ENCODE assay signal across 8 mouse cellular contexts in genomic region chr11:55023049-55023564, GRCm38 (mm10). TPM values are rescaled to one million over a fixed set of nuclear protein-coding genes. Genes with fewer than 3 reads are reported as not detected.
A peak's percentile ranks its signal among the peaks of the same experiment; 100 is the strongest.
DNase-seq lines count a peak whose midpoint lies in the region; ATAC-seq lines count a peak whose summit lies in the region.

No protein-coding gene starts in this region.

- H3K9me3 ChIP-seq in limb, embryonic 11.5 days (ENCODE audit: control insufficient read depth, low read length): no peaks in the 10 kb centered on the region
- no peaks in the 10 kb centered on the region for H3K9me3 ChIP-seq in midbrain, embryonic 12.5 days

- WGBS in limb, embryonic 11.5 days: 13% methylated on average over 10 of the region's 10 CpGs
- WGBS in midbrain, embryonic 12.5 days: 21% methylated on average over 10 of the region's 10 CpGs

- no peak overlapping the region for H3K4me3 ChIP-seq in limb, embryonic 11.5 days (ENCODE audit: low read depth, low read length)
- no peak overlapping the region for H3K4me3 ChIP-seq in midbrain, embryonic 12.5 days

- peak overlapping the region; percentile 8 for H3K9ac ChIP-seq in limb, embryonic 11.5 days (ENCODE audit: low read length)
- no peak overlapping the region for H3K9ac ChIP-seq in midbrain, embryonic 12.5 days (replicated peaks)

- H3K27me3 ChIP-seq in limb, embryonic 11.5 days (ENCODE audit: control insufficient read depth, insufficient read depth, low read length): no peaks in the 10 kb centered on the region
- H3K27me3 ChIP-seq in midbrain, embryonic 12.5 days: no peaks in the 10 kb centered on the region

- 0 out of 2 replicates have a peak, but pooled peaks cover 2% of the 10 kb centered on the region for H3K36me3 ChIP-seq in limb, embryonic 11.5 days (ENCODE audit: control insufficient read depth, insufficient read depth, low read length)
- no peaks in the 10 kb centered on the region for H3K36me3 ChIP-seq in midbrain, embryonic 12.5 days

- ATAC-seq in activated CD4-positive, CD25-positive, alpha-beta regulatory T cell, adult 4 months: peak; percentile 92
- peak; percentile 97 for ATAC-seq in inflammation-experienced regulatory T-cells, adult 6 months
- peak; percentile 71 for ATAC-seq in limb, embryonic 11.5 days (ENCODE audit: insufficient number of reproducible peaks, low FRiP score, low TSS enrichment, low read depth)
- peak; percentile 79 for ATAC-seq in midbrain, embryonic 12.5 days (ENCODE audit: low FRiP score, low read depth)

- peak overlapping the region; percentile 25 for H3K4me2 ChIP-seq in limb, embryonic 11.5 days (ENCODE audit: low read depth, severe bottlenecking)
- H3K4me2 ChIP-seq in midbrain, embryonic 12.5 days (replicated peaks): peak overlapping the region; percentile 27

- H3K4me1 ChIP-seq in limb, embryonic 11.5 days (ENCODE audit: control insufficient read depth, insufficient read depth, low read length): peaks cover 25% of the 10 kb centered on the region
- H3K4me1 ChIP-seq in midbrain, embryonic 12.5 days: peaks cover 33% of the 10 kb centered on the region

- peak overlapping the region; percentile 81 for H3K27ac ChIP-seq in limb, embryonic 11.5 days (replicated peaks; ENCODE audit: low read depth, low read length)
- H3K27ac ChIP-seq in midbrain, embryonic 12.5 days (replicated peaks): peak overlapping the region; percentile 79

- peak; percentile 77 for DNase-seq in embryo, embryonic 10 days (ENCODE audit: low spot score)
- peak; percentile 89 for DNase-seq in gastrocnemius, postnatal 25 days
- peak; percentile 82 for DNase-seq in limb, embryonic 11.5 days (ENCODE audit: low spot score)
- peak; percentile 90 for DNase-seq in skeletal muscle tissue, adult 2 months (ENCODE audit: low read depth, low spot score)
- peak; percentile 76 for DNase-seq in yolk sac, embryonic 10.5 days (ENCODE audit: low spot score)

RNA-seq across cellular contexts. Expression of gene Anxa6, which starts 10.1 kb away (rescaled TPM):
- polyA plus RNA-seq in activated CD4-positive, CD25-positive, alpha-beta regulatory T cell, adult 4 months (2017; shearing (Covaris generic)): 100 to 1,000 TPM; 447 to 527 TPM
- total RNA-seq in gastrocnemius, postnatal 25 days (2021): 100 to 1,000 TPM; 180 to 209 TPM
- 100 to 1,000 TPM; 347 to 625 (median 370) TPM for polyA plus RNA-seq in inflammation-experienced regulatory T-cells, adult 6 months (2017; shearing (Covaris generic))
- 93.9 and 97.4 TPM in 2 replicates for polyA plus RNA-seq in limb, embryonic 11.5 days (2014; fragmentation: Nextera tagmentation; extraction: Ambion mirVana)
- polyA plus RNA-seq in midbrain, embryonic 12.5 days (2016; fragmentation: Nextera tagmentation; extraction: Ambion mirVana): 65.1 and 82.3 TPM in 2 replicates

RNA-seq across cellular contexts. Expression of gene Ccdc69, which starts 54.8 kb away (rescaled TPM):
- 10 to 100 TPM; 78.6 to 85.9 TPM for polyA plus RNA-seq in activated CD4-positive, CD25-positive, alpha-beta regulatory T cell, adult 4 months (2017; shearing (Covaris generic))
- 1 to 10 TPM; 5.9 to 6.2 TPM for total RNA-seq in gastrocnemius, postnatal 25 days (2021)
- 10 to 100 TPM; 75.5 to 92.6 (median 81.1) TPM for polyA plus RNA-seq in inflammation-experienced regulatory T-cells, adult 6 months (2017; shearing (Covaris generic))
- 0.23 and 0.88 TPM in 2 replicates for polyA plus RNA-seq in limb, embryonic 11.5 days (2014; fragmentation: Nextera tagmentation; extraction: Ambion mirVana)
- 0.25 TPM in 1 of 2 replicates, not detected in the other for polyA plus RNA-seq in midbrain, embryonic 12.5 days (2016; fragmentation: Nextera tagmentation; extraction: Ambion mirVana)

Comparison
In these comparisons a context has a peak if more than half of its experiments do, and no peak if none do; other contexts are left out.
1. RNA of gene Ccdc69, which starts 54.8 kb away (polyA plus RNA-seq): 78.6 to 85.9 TPM in activated CD4-positive, CD25-positive, alpha-beta regulatory T cell, adult 4 months and 75.5 to 92.6 TPM in inflammation-experienced regulatory T-cells, adult 6 months; 0.23 to 0.88 TPM in limb, embryonic 11.5 days and 0.25 TPM in midbrain, embryonic 12.5 days; every median in the first group is over 10 times any median in the second.
2. Peak in every context shown above with its lines, with median percentiles within 50 percentile points of each other: ATAC-seq and DNase-seq.